Mouse (Mus musculus): ENCODE measurements at regions not wholly inside any gene's neighbourhood (a gene's known extent, or its start where the extent isn't known, plus 50 kb on each side); places are given as distances from the start of the nearest gene placed in this dataset.

- DNase-seq (ENCODE audit: low spot score in 2 of 2) = no peak
- intact Hi-C loops (cut with DNase I) = no loop called here
Measured at GRCm38 (mm10) chr17:84129204-84129603, 58.5 kb downstream of the Zfp36l2 start.

- DNase-seq (ENCODE audit: low spot score in 2 of 2) = no peak
- intact Hi-C loops (cut with DNase I) = no loop called here
Measured at GRCm38 (mm10) chr17:84128262-84128661, 59.5 kb downstream of the Zfp36l2 start.

- intact Hi-C loops (cut with DNase I) = no loop called here
- DNase-seq (ENCODE audit: low spot score in 2 of 2) = no peak
Measured at GRCm38 (mm10) chr17:84126168-84126567, 61.6 kb downstream of the Zfp36l2 start.

GRCm38 (mm10) chr17:84123161-84123560, 64.6 kb downstream of the Zfp36l2 start:
- intact Hi-C loops (cut with DNase I) = no loop called here
- DNase-seq (ENCODE audit: low spot score in 2 of 2) = no peak

GRCm38 (mm10) chr17:84122486-84123131, 65.1 kb downstream of the Zfp36l2 start:
- intact Hi-C loops (cut with DNase I) = no loop called here

GRCm38 (mm10) chr17:84121291-84121690, 66.5 kb downstream of the Zfp36l2 start:
- DNase-seq (ENCODE audit: low spot score in 2 of 2) = no peak
- intact Hi-C loops (cut with DNase I) = no loop called here

More at GRCm38 (mm10) chr17:84122486-84123131, 65.1 kb downstream of the Zfp36l2 start:
- no peak for DNase-seq (ENCODE audit: low spot score in 2 of 2)

- intact Hi-C loops (cut with DNase I) = no loop called here
- DNase-seq (ENCODE audit: low spot score in 2 of 2) = no peak
Measured at GRCm38 (mm10) chr17:84119221-84120017, 68.3 kb downstream of the Zfp36l2 start.

- DNase-seq (ENCODE audit: low spot score in 2 of 2) = no peak
- intact Hi-C loops (cut with DNase I) = no loop called here
Measured at GRCm38 (mm10) chr17:84118781-84119180, 69.0 kb downstream of the Zfp36l2 start.

GRCm38 (mm10) chr17:84118271-84118670, 69.5 kb downstream of the Zfp36l2 start:
- DNase-seq (ENCODE audit: low spot score in 2 of 2) = no peak
- intact Hi-C loops (cut with DNase I) = no loop called here

GRCm38 (mm10) chr17:84117756-84118155, 70.0 kb downstream of the Zfp36l2 start:
- intact Hi-C loops (cut with DNase I) = no loop called here
- DNase-seq (ENCODE audit: low spot score in 2 of 2) = no peak

- no peak for DNase-seq (ENCODE audit: low spot score in 2 of 2)
- intact Hi-C loops (cut with DNase I) = no loop called here
Measured at GRCm38 (mm10) chr17:84116340-84117279, 71.1 kb downstream of the Zfp36l2 start.

- intact Hi-C loops (cut with DNase I) = no loop called here
- DNase-seq (ENCODE audit: low spot score in 2 of 2) = peak in 1 of 2 experiments; percentile 42
Measured at GRCm38 (mm10) chr17:84115957-84116339, 71.8 kb downstream of the Zfp36l2 start.

- intact Hi-C loops (cut with DNase I) = no loop called here
- DNase-seq (ENCODE audit: low spot score in 2 of 2) = no peak
Measured at GRCm38 (mm10) chr17:84115133-84115532, 72.6 kb downstream of the Zfp36l2 start.

GRCm38 (mm10) chr17:84114279-84114994, 73.3 kb downstream of the Zfp36l2 start:
- DNase-seq (ENCODE audit: low spot score in 2 of 2) = no peak
- intact Hi-C loops (cut with DNase I) = loop anchor here (5.0 kb wide), 1 partner anchor 73 kb away; the partner anchor contains the start of gene Zfp36l2

- peak; percentile 62 to 80 for DNase-seq (ENCODE audit: low spot score in 2 of 2)
- intact Hi-C loops (cut with DNase I) = loop anchor here (5.0 kb wide), 1 partner anchor 74 kb away; the partner anchor contains the start of gene Zfp36l2
Measured at GRCm38 (mm10) chr17:84113608-84114278, 74.0 kb downstream of the Zfp36l2 start.

GRCm38 (mm10) chr17:84112411-84113031, 75.2 kb downstream of the Zfp36l2 start:
- DNase-seq (ENCODE audit: low spot score in 2 of 2) = no peak

GRCm38 (mm10) chr17:84111787-84112370, 75.9 kb downstream of the Zfp36l2 start:
- no peak for DNase-seq (ENCODE audit: low spot score in 2 of 2)
- intact Hi-C loops (cut with DNase I) = loop anchor here (5.0 kb wide), 1 partner anchor 75 kb away; the partner anchor contains the start of gene Zfp36l2

More at GRCm38 (mm10) chr17:84112411-84113031, 75.2 kb downstream of the Zfp36l2 start:
- intact Hi-C loops (cut with DNase I) = loop anchor here (5.0 kb wide), 1 partner anchor 75 kb away; the partner anchor contains the start of gene Zfp36l2

All from left cerebral cortex, postnatal 14 days (tissue).